Mouse (Mus musculus): ENCODE data around the gene Sapcd2. TPM values are rescaled to one million over a fixed set of nuclear protein-coding genes. Genes with fewer than 3 reads are reported as not detected.
A peak's percentile ranks its signal among the peaks of the same experiment; 100 is the strongest.

The Sapcd2 gene
- polyA plus RNA-seq, 1 experiment from 2014 or later: 56.7 TPM

DNA sequence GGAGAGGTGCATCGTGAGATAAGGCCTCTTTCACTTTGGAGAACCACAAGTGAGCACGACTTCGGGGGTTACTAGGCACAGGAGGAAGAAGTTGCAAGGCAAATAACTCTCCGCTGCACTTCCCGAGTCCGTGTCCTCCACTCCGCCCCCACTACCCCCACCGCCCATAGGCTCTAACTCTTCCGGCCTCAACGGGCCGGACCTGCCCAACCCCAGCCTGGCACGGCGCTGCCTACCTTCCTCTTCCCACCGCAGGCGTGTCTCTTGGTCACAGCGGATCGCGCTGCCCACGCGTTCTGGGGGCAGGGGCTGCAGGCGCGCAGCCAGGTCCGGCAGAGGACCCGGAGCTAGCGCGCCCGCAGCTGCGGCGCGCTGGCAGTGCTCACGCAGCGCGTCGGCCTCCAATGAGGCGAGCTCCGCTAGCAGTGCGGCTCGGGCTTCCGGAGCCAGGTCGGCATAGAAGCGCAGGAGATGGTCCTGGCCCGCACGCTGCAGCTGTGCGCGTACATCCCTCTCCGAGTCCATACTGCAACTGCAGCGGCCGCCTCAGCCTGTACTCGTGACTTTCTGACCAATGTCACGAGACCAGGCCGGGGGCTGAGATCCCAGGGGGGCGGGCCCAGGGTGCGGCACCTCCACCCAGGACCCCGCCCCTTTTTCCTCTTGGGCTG is 6.9 kb upstream of the Sapcd2 start, which contains the start of gene Uap1l1:
Gene Uap1l1, minus strand, starts transcription at position 592 of the 671 bp plus-strand sequence.
- WGBS: 0% methylated on average over 54 of the region's 54 CpGs
- peak within 1 kb of the TSS; percentile 90 for H3K9ac ChIP-seq (ENCODE audit: low read depth, low read length)
- no peaks in the 10 kb centered on the region for H3K9me3 ChIP-seq (ENCODE audit: control insufficient read depth, low read length)
- H3K4me3 ChIP-seq (ENCODE audit: low read length): peak within 1 kb of the TSS; percentile 78
- H3K4me1 ChIP-seq (ENCODE audit: control insufficient read depth, insufficient read depth, low read length): peaks cover 8% of the 10 kb centered on the region; the same call in 1 of the 2 replicates
- peak; percentile 82 for ATAC-seq
- no peaks in the 10 kb centered on the region for H3K27me3 ChIP-seq (replicated peaks; ENCODE audit: control insufficient read depth, insufficient read depth, low read length)
- peak within 1 kb of the TSS; percentile 96 for H3K4me2 ChIP-seq (ENCODE audit: low read depth, low read length)
- peak within 1 kb of the TSS; percentile 90 for H3K27ac ChIP-seq (ENCODE audit: low read length)
- 0 out of 2 replicates have a peak, but pooled peaks cover 6% of the 10 kb centered on the region for H3K36me3 ChIP-seq (ENCODE audit: control insufficient read depth, insufficient read depth, low read length)

DNA sequence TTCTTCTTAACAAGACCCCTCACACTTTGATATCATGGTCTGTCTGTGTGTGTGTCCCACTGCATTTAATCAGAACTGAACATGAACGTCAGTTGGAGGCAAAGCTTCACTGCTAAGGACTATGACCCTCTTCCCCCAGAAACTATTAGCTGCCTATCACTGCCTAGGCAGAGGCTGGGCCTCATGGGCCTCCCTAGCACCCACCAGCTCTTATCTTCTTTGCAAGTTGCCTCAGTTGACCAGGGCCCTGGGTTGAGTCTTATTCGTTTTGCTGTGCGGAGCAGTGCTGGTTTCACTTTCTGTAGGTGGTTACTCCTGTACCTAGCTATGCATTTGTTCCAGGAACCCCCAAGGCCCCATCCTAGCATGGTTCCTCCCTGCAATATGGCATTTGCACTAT is 2.1 kb upstream of the Sapcd2 start:
- Histone ChIP-seq H3K9me3 (ENCODE audit: control insufficient read depth, low read length) (no peaks in the 10 kb centered on the region), H3K4me2 (ENCODE audit: low read depth, low read length) (no peak overlapping the region), H3K9ac (ENCODE audit: low read depth, low read length) (no peak overlapping the region), H3K27me3 (replicated peaks; ENCODE audit: control insufficient read depth, insufficient read depth, low read length) (no peaks in the 10 kb centered on the region), H3K27ac (ENCODE audit: low read length) (peak overlapping the region; percentile 3; the same call in 1 of the 2 replicates), H3K36me3 (ENCODE audit: control insufficient read depth, insufficient read depth, low read length) (no peaks in the 10 kb centered on the region), H3K4me1 (ENCODE audit: control insufficient read depth, insufficient read depth, low read length) (peaks cover 20% of the 10 kb centered on the region), H3K4me3 (ENCODE audit: low read length) (no peak overlapping the region)
- peak; percentile 27; the same call in 1 of the 2 replicates for ATAC-seq
- WGBS: 73% methylated on average over 3 of the region's 3 CpGs

DNA sequence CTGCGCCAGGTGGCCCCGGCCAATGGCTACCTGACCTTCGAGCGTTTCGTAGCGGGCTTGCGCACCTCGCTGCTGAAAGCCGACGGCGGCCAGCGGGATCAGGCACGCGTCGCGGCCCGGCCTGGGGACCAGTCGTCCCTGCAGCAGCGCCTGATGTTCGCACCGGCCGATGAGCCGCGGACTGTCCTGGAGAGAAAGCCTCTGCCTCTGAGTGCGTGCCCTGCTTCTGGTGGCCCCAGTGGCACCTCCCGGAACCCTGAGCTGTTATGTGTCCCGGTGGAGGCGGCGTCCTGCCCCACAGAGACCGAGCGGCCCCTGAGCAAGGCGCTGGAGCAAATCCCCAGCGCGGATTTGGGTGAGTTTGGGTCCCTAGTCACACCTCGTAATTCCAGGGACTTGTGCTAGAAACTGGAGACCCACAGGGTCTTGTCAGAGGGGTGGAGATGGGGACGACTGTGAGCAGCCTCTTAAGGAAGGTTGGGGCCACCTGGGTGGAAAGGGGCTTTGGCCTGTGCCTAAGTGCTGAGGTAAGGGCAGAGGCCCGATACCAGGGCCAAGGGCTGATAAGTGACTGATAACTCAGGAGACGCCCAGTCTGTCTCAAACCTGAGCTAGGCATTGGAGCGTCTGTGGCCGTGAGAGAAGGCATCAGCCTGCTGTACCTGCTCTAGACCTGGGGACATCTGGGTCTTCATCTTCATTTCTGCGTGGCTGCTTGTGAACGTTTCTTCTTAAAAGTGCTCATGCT is 697 bp downstream of the Sapcd2 start:
- Histone ChIP-seq H3K27me3 (replicated peaks; ENCODE audit: control insufficient read depth, insufficient read depth, low read length) (no peaks in the 10 kb centered on the region), H3K9me3 (ENCODE audit: control insufficient read depth, low read length) (no peaks in the 10 kb centered on the region), H3K36me3 (ENCODE audit: control insufficient read depth, insufficient read depth, low read length) (peaks cover 14% of the 10 kb centered on the region), H3K4me3 (ENCODE audit: low read length) (peak overlapping the region; percentile 67), H3K4me1 (ENCODE audit: control insufficient read depth, insufficient read depth, low read length) (peaks cover 20% of the 10 kb centered on the region), H3K4me2 (ENCODE audit: low read depth, low read length) (peak overlapping the region; percentile 90), H3K9ac (ENCODE audit: low read depth, low read length) (peak overlapping the region; percentile 74), H3K27ac (ENCODE audit: low read length) (peak overlapping the region; percentile 65)
- 1% methylated on average over 42 of the region's 42 CpGs for WGBS
- ATAC-seq: peak; percentile 43

DNA sequence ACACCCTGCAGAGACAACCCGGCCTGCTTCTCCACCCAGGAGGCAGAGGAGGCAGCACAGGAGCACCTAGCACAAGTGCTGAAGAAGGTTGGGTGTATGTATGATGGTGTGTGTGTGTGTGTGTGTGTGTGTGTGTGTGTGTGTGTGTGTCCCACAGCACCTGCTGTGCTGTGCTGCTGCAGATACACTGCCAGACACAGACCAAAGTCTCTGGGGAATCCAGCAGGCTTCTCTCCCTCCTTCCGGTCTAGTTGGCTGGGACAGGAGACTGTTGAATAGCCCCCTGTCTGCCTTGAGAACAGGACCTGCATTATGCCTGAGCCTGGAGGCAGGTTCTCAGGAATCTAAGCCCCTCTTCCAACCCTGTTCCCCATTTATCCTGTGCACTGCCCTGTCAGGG is 1.3 kb downstream of the Sapcd2 start:
- H3K27me3 ChIP-seq (replicated peaks; ENCODE audit: control insufficient read depth, insufficient read depth, low read length): no peaks in the 10 kb centered on the region
- WGBS: 40% methylated on average over 2 of the region's 2 CpGs
- peaks cover 20% of the 10 kb centered on the region for H3K4me1 ChIP-seq (ENCODE audit: control insufficient read depth, insufficient read depth, low read length)
- no peak for ATAC-seq
- peak overlapping the region; percentile 74 for H3K9ac ChIP-seq (ENCODE audit: low read depth, low read length)
- H3K4me3 ChIP-seq (ENCODE audit: low read length): peak overlapping the region; percentile 67
- H3K27ac ChIP-seq (ENCODE audit: low read length): no peak overlapping the region
- no peaks in the 10 kb centered on the region for H3K9me3 ChIP-seq (ENCODE audit: control insufficient read depth, low read length)
- peak overlapping the region; percentile 90 for H3K4me2 ChIP-seq (ENCODE audit: low read depth, low read length)
- H3K36me3 ChIP-seq (ENCODE audit: control insufficient read depth, insufficient read depth, low read length): peaks cover 18% of the 10 kb centered on the region

DNA sequence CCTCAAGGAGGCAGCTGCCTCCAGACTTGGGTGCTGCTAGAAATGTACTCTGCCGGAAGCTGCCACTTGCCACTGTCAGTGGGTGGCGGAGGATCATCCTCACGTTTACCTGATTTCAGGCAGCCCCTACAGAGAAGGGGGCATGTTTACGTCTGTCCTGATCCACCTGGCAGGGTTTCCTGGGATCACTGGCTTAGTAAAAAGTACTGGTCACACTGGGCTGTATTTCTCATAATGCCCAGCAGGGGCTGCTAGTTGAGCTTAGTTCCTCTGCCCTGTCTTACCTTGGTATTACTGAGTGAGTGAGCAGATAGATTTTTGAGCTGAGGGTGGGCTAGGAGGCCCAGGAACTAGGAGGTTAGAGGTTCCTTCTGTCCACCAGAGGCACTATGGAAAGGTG is 4.5 kb downstream of the Sapcd2 start:
- no peak for ATAC-seq
- H3K4me3 ChIP-seq (ENCODE audit: low read length): no peak overlapping the region
- H3K36me3 ChIP-seq (ENCODE audit: control insufficient read depth, insufficient read depth, low read length): peaks cover 18% of the 10 kb centered on the region
- H3K4me2 ChIP-seq (ENCODE audit: low read depth, low read length): no peak overlapping the region
- peaks cover 18% of the 10 kb centered on the region for H3K4me1 ChIP-seq (ENCODE audit: control insufficient read depth, insufficient read depth, low read length)
- WGBS: 64% methylated on average over 4 of the region's 4 CpGs
- no peaks in the 10 kb centered on the region for H3K27me3 ChIP-seq (replicated peaks; ENCODE audit: control insufficient read depth, insufficient read depth, low read length)
- no peaks in the 10 kb centered on the region for H3K9me3 ChIP-seq (ENCODE audit: control insufficient read depth, low read length)
- no peak overlapping the region for H3K27ac ChIP-seq (ENCODE audit: low read length)
- no peak overlapping the region for H3K9ac ChIP-seq (ENCODE audit: low read depth, low read length)

DNA sequence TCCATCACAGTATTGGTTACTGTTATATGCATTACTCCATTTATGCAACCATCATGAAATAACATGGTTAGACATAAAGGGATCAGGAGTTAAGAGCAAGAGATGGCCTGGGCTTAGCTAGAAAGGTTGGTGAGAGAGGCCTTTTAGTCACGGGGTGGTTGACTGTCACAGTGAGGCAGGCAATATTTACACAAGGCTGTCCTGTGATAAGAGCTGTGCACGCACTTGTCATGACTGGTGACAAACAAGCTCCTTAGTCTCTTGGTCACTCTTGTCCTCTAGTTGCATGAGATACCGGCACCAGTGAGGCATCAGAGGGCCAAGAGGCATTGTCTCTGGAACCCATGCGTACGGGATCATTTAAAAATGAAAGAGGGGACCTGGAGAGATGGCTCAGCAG is 12.4 kb downstream of the Sapcd2 start:
- no peaks in the 10 kb centered on the region for H3K4me1 ChIP-seq (ENCODE audit: control insufficient read depth, insufficient read depth, low read length)
- peak; percentile 40; the same call in 1 of the 2 replicates for ATAC-seq
- WGBS: 59% methylated on average over 5 of the region's 5 CpGs
- H3K9me3 ChIP-seq (ENCODE audit: control insufficient read depth, low read length): no peaks in the 10 kb centered on the region
- no peak overlapping the region for H3K27ac ChIP-seq (ENCODE audit: low read length)
- H3K27me3 ChIP-seq (replicated peaks; ENCODE audit: control insufficient read depth, insufficient read depth, low read length): no peaks in the 10 kb centered on the region
- H3K36me3 ChIP-seq (ENCODE audit: control insufficient read depth, insufficient read depth, low read length): no peaks in the 10 kb centered on the region
- no peak overlapping the region for H3K4me3 ChIP-seq (ENCODE audit: low read length)
- H3K9ac ChIP-seq (ENCODE audit: low read depth, low read length): no peak overlapping the region
- H3K4me2 ChIP-seq (ENCODE audit: low read depth, low read length): no peak overlapping the region

DNA sequence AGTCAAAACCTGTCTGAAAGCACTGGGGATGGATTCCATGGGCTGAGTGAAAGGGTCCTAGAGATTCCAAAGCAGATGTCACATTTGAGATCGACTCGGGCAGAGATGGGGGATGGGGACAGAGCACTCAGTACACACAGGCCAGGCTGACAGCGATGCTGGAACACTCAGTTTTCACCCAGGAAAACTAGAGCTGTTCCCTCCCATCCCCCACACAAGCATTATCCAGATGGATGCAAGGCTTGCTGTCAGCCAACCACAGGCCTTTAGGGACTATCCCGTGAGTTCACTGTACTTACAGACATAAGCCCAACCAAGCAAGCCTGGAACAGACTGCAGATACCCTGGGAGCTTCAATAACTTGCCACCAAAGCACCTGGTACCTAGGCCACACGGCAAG is 19.1 kb downstream of the Sapcd2 start:
- Histone ChIP-seq H3K9me3 (ENCODE audit: control insufficient read depth, low read length) (no peaks in the 10 kb centered on the region), H3K27me3 (replicated peaks; ENCODE audit: control insufficient read depth, insufficient read depth, low read length) (no peaks in the 10 kb centered on the region), H3K4me2 (ENCODE audit: low read depth, low read length) (no peak overlapping the region), H3K9ac (ENCODE audit: low read depth, low read length) (no peak overlapping the region), H3K4me1 (ENCODE audit: control insufficient read depth, insufficient read depth, low read length) (peaks cover 15% of the 10 kb centered on the region), H3K36me3 (ENCODE audit: control insufficient read depth, insufficient read depth, low read length) (no peaks in the 10 kb centered on the region), H3K4me3 (ENCODE audit: low read length) (no peak overlapping the region), H3K27ac (ENCODE audit: low read length) (no peak overlapping the region)
- no peak for ATAC-seq
- WGBS: 62% methylated on average over 5 of the region's 5 CpGs

DNA sequence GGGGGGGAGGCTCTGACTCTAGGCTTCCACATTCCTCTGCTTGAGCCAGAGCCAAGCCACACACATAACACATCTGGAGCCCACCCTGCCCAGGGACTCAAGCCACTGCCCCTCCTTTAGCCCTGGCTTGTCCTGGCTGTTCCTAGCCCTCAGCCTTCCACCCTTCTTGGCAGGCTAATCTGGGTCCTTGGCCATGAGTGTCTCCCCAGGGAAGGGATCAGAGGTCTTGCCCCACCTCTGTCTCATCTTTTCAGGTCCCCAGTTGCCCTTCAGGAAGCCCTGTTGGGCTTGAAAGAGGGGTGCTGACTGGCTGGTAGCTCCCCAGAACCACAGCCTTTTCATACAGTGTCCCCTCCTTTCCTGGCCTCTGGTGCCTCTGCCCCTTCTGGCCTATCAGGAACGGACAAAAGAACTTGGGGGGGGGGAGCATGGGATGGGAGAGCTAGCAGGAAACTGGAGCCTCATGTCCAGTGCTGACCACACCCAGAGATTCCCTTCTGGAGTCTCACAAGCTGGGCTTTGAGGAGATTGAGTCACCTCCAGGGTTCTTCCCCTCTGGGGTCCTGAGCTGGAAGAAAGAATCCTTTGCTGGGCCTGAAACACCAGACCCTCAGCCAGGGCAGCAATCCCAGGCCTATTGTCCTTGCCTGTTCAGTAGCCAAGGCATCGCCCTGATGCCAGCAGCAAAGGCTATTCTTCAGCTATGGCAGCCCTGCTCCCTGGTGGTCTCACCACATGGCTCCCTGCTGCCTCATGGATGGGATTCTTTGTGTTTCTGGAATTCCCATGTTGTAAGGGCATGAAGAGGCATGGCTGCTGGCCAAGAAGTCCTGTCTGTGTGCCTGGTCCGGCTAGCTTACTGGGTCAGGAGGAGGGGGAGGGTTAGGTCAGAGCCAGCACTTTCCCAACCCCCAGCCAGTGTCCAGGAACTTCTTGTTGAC is 22.4 kb downstream of the Sapcd2 start:
- Histone ChIP-seq H3K4me3 (ENCODE audit: low read length) (no peak overlapping the region), H3K27ac (ENCODE audit: low read length) (0 out of 2 replicates have a peak overlapping the region, but pooled peaks have one; percentile 6), H3K9ac (ENCODE audit: low read depth, low read length) (no peak overlapping the region), H3K4me2 (ENCODE audit: low read depth, low read length) (no peak overlapping the region), H3K36me3 (ENCODE audit: control insufficient read depth, insufficient read depth, low read length) (no peaks in the 10 kb centered on the region), H3K9me3 (ENCODE audit: control insufficient read depth, low read length) (no peaks in the 10 kb centered on the region), H3K27me3 (replicated peaks; ENCODE audit: control insufficient read depth, insufficient read depth, low read length) (peaks cover 13% of the 10 kb centered on the region; the same call in 1 of the 2 replicates), H3K4me1 (ENCODE audit: control insufficient read depth, insufficient read depth, low read length) (peaks cover 19% of the 10 kb centered on the region)
- ATAC-seq: 0 out of 2 replicates have a peak, but pooled peaks have one; percentile 10
- 41% methylated on average over 3 of the region's 3 CpGs for WGBS

All from intestine, embryonic 16.5 days (tissue).